Mouse (Mus musculus) induced T-regulatory cell, adult 2 months (primary cell): Measurements from ENCODE around the gene Vmn1r142.
"Not testable (repeated sequence)": the region's sequence is repeated elsewhere in the genome, so short reads cannot be mapped to it uniquely, and the experiment has no call there.

ENCODE experiments used
- DNase-seq: peaks from one replicate; pipeline ENCODE4 v3.0.0-alpha.2; 2012; ENCODE audit warnings: low read depth

Vmn1r142 gene

DNA sequence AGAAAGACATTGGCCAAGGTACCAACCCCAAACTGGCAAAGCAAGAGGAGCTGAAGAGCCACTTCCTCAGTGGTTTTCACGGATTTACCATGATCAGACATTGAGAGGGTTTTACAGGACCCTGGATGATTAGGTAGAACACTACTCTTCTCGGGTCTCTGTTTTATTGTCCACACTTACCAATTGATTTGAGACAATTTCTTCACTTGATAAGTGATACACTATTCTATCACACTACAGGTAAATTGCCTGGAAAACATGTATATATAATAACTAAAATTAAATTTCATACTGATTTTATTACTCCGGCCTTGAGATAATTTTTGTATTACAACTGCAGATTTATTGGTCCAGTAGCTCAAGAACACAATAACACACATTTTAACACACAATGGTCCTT is at the start of gene Vmn1r142:
TSS of gene Vmn1r142 (minus strand) at position 101 of the 400 bp plus-strand sequence.
- DNase-seq, result not testable (repeated sequence)

DNA sequence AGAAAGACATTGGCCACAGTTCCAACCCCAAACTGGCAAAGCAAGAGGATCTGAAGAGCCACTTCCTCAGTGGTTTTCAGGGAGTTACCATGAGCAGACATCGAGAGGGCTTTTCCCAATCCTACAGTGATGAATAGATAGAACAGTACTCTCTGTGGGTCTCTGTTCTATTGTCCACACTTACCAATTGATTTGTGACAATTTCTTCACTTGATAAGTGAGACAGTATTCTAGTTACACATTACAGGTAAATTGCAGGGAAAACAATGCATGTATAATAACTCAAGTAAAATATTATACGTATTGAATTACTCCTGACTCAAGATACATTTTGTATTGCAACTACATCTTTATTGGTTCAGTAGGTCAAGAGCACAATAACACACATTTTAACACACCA is 37.3 kb upstream of the Vmn1r142 start, which contains the start of gene Gm8653:
TSS of gene Gm8653 (minus strand) at position 101 of the 400 bp plus-strand sequence.
- not testable (repeated sequence) for DNase-seq

DNA sequence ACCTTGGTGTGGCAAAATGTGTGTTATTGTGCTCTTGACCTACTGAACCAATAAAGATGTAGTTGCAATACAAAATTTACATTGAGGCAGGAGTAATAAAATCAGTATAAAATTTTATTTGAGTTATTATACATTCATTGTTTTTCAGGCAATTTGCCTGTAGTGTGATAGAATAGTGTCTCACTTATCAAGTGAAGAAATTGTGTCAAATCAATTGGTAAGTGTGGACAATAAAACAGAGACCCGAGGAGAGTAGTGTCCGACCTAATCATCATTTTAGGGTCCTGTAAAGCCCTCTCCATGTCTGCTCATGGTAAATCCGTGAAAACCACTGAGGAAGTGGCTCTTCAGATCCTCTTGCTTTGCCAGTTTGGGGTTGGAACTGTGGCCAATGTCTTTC is 25.2 kb upstream of the Vmn1r142 start, which contains the start of gene Vmn1r143:
TSS of gene Vmn1r143 (plus strand) at position 301 of the 400 bp plus-strand sequence.
- not testable (repeated sequence) for DNase-seq

GRCm38 (mm10) chr7:22134641-22135040 is 29.2 kb downstream of the Vmn1r142 start, which contains the start of gene Gm10666:
Gene Gm10666 (minus strand): TSS chr7:22134741.
- DNase-seq, result not testable (repeated sequence)

GRCm38 (mm10) chr7:22118145-22118544 is 45.7 kb downstream of the Vmn1r142 start, which contains the start of gene Gm16451:
Gene Gm16451 (minus strand): TSS chr7:22118245.
- not testable (repeated sequence) for DNase-seq
